Comparison of ENCODE assay signal across 8 mouse cellular contexts in the genomic region with DNA sequence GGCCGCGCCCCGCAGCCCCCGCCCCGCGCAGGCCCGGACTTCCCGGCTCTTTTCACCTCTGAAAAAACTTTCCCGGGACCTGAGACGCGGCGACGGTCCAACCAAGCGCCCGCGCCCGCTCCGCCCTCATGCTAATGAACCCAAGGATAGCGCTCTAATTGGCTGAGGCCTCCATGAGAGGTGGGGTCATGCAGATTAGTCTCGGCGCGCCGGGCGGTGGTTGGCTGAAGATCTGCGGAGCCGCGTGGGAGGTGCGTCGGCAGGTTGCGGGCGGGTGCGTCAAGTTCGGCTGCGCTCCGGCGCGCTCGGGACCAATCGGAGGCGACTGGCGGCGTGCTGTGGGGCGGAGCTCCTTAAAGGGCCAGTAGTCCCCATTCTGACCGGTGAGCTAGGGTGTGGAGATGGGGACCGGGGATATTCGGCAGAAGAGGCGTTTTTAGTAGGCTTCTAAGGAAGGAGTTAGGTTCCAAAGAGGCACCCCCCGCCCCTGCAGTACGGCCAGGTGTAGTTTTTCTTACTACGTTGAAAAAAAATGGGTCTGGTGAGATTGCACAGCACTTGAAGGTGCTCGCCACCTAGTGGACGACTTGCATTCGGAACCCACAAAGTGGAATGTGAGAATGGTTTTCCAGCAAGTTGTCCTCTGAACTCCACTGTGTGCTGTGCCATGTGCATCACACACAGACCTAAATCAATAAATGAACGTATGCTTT. TPM values are rescaled to one million over a fixed set of nuclear protein-coding genes. Genes with fewer than 3 reads are reported as not detected.
DNase-seq lines count a peak whose midpoint lies in the region; ATAC-seq lines count a peak whose summit lies in the region.

A gene (minus strand): TSS at position 130 of the 713 bp plus-strand sequence.

- peak within 1 kb of the TSS; percentile 96 for H3K27ac ChIP-seq in heart, embryonic 10.5 days
- H3K27ac ChIP-seq in kidney, embryonic 15.5 days, result peak within 1 kb of the TSS; percentile 81

- H3K36me3 ChIP-seq in heart, embryonic 10.5 days, result peaks cover 25% of the 10 kb centered on the region
- H3K36me3 ChIP-seq in kidney, embryonic 15.5 days, result peaks cover 22% of the 10 kb centered on the region

- ATAC-seq in erythroblast, adult 5-6 weeks (replicated peaks; ENCODE audit: low FRiP score, poor library complexity, severe bottlenecking), result peak; percentile 80
- peak; percentile 93 for ATAC-seq in kidney, embryonic 15.5 days (replicated peaks; ENCODE audit: low FRiP score)
- peak; percentile 91 for ATAC-seq in monocyte, adult 5-6 weeks (replicated peaks; ENCODE audit: insufficient number of reproducible peaks, low FRiP score, low TSS enrichment, poor library complexity, severe bottlenecking)

- H3K9ac ChIP-seq in kidney, embryonic 15.5 days, result peak within 1 kb of the TSS; percentile 80

- peaks cover 62% of the 10 kb centered on the region for H3K4me1 ChIP-seq in heart, embryonic 10.5 days
- peaks cover 41% of the 10 kb centered on the region for H3K4me1 ChIP-seq in kidney, embryonic 15.5 days

- under 1% methylated on average over 54 of the region's 54 CpGs for WGBS in heart, embryonic 10.5 days
- WGBS in kidney, embryonic 15.5 days, result under 1% methylated on average over 54 of the region's 54 CpGs

- H3K9me3 ChIP-seq in heart, embryonic 10.5 days, result no peaks in the 10 kb centered on the region
- H3K9me3 ChIP-seq in kidney, embryonic 15.5 days (replicated peaks), result no peaks in the 10 kb centered on the region

- peak; percentile 97 to 98 for DNase-seq in B cell, adult 2 months
- peak; percentile 100 for DNase-seq in brain, adult 2 months (ENCODE audit: low read depth, low spot score)
- DNase-seq in heart, embryonic 10.5 days (ENCODE audit: low spot score), result peak; percentile 100
- peak; percentile 99 for DNase-seq in liver
- peak; percentile 99 for DNase-seq in spleen, postnatal 4 days (ENCODE audit: low spot score in 2 of 2)

- H3K4me2 ChIP-seq in kidney, embryonic 15.5 days, result peak within 1 kb of the TSS; percentile 90

- H3K27me3 ChIP-seq in heart, embryonic 10.5 days (ENCODE audit: insufficient read depth, poor library complexity, severe bottlenecking), result peaks cover 19% of the 10 kb centered on the region; the same call in 1 of the 2 replicates
- no peaks in the 10 kb centered on the region for H3K27me3 ChIP-seq in kidney, embryonic 15.5 days

- H3K4me3 ChIP-seq in heart, embryonic 10.5 days, result peak within 1 kb of the TSS; percentile 85
- peak within 1 kb of the TSS; percentile 84 for H3K4me3 ChIP-seq in kidney, embryonic 15.5 days (replicated peaks)

RNA-seq across cellular contexts. Expression of the gene that starts here (rescaled TPM):
- total RNA-seq in erythroblast, adult 5-6 weeks (2015; ENCODE audit: low replicate concordance), result 9.2 and 14.6 TPM in 2 replicates
- 14.1 and 30.2 TPM in 2 replicates for total RNA-seq in erythroblast, adult 5-6 weeks (2017; ENCODE audit: low replicate concordance)
- 100 and 109 TPM in 2 replicates for polyA plus RNA-seq in heart, embryonic 10.5 days (2016; fragmentation: Nextera tagmentation; extraction: Ambion mirVana)
- polyA plus RNA-seq in kidney, embryonic 15.5 days (2015; fragmentation: Nextera tagmentation; extraction: Ambion mirVana), result 87.0 and 94.6 TPM in 2 replicates
- 28.8 to 40.1 TPM (median 38.7 TPM) in 3 replicates for total RNA-seq in monocyte, adult 5-6 weeks (2017)

Comparison
In these comparisons a context has a peak if more than half of its experiments do, and no peak if none do; other contexts are left out.
1. Peak in every context shown above with its lines: DNase-seq, ATAC-seq, H3K4me3 ChIP-seq and H3K27ac ChIP-seq.